Mouse (Mus musculus) liver, adult (tissue): ENCODE data around the gene Ankrd54.

Experiments
- GATA4 ChIP-seq: IDR thresholded peaks from 2 replicates; pipeline ENCODE4 v1.6.1; 2014; ENCODE audit warnings: mild to moderate bottlenecking, low read length; ENCODE audit not compliant: insufficient replicate concordance

The Ankrd54 gene

GRCm38 (mm10) chr15:79060887-79061565 is 1.7 kb downstream of the Ankrd54 start:
- TF ChIP-seq GATA4: no peak

GRCm38 (mm10) chr15:79057850-79058249 is 4.8 kb downstream of the Ankrd54 start:
- no peak for TF ChIP-seq GATA4

GRCm38 (mm10) chr15:79056601-79057000 is 6.1 kb downstream of the Ankrd54 start:
- no peak for TF ChIP-seq GATA4

- no peak for TF ChIP-seq GATA4
Observed at GRCm38 (mm10) chr15:79052366-79052765, 10.3 kb downstream of the Ankrd54 start.

- TF ChIP-seq GATA4: no peak
Observed at GRCm38 (mm10) chr15:79051461-79052360, 11.0 kb downstream of the Ankrd54 start.

- TF ChIP-seq GATA4: no peak
Observed at GRCm38 (mm10) chr15:79050964-79051363, 11.7 kb downstream of the Ankrd54 start.

GRCm38 (mm10) chr15:79050160-79050845 is 12.4 kb downstream of the Ankrd54 start:
- no peak for TF ChIP-seq GATA4

- no peak for TF ChIP-seq GATA4
Observed at GRCm38 (mm10) chr15:79048186-79048585, 14.5 kb downstream of the Ankrd54 start.

- no peak for TF ChIP-seq GATA4
Observed at GRCm38 (mm10) chr15:79044837-79045236, 17.9 kb downstream of the Ankrd54 start.

- TF ChIP-seq GATA4: no peak
Observed at GRCm38 (mm10) chr15:79042721-79043491, 19.8 kb downstream of the Ankrd54 start.

- TF ChIP-seq GATA4: no peak
Observed at GRCm38 (mm10) chr15:79041585-79041984, 21.1 kb downstream of the Ankrd54 start, which contains the start of gene Galr3. Galr3 (plus strand) TSS chr15:79041885.

GRCm38 (mm10) chr15:79040501-79041416 is 21.9 kb downstream of the Ankrd54 start:
- no peak for TF ChIP-seq GATA4

- no peak for TF ChIP-seq GATA4
Observed at GRCm38 (mm10) chr15:79038853-79039252, 23.8 kb downstream of the Ankrd54 start.

GRCm38 (mm10) chr15:79038331-79038730 is 24.4 kb downstream of the Ankrd54 start:
- TF ChIP-seq GATA4: no peak
